Mouse (Mus musculus) gastrocnemius, postnatal 36 days (tissue): ENCODE data around the gene Rbm20. TPM values are rescaled to one million over a fixed set of nuclear protein-coding genes. Genes with fewer than 3 reads are reported as not detected.
"Not testable (repeated sequence)": the region's sequence is repeated elsewhere in the genome, so short reads cannot be mapped to it uniquely, and the experiment has no call there.

Source experiments
- DNase-seq, 2 experiments: peaks; one replicate each; pipeline ENCODE4 v3.0.0; 2022
- intact Hi-C: fragments of 180-260 bp; cut with DNase I; formaldehyde crosslinking; loops from one replicate; pipeline ENCODE4 v1.15.1; 2025
- total RNA-seq, 2 experiments: library from RNA; stranded (reverse); gene quantifications; 2 replicates each; pipeline ENCODE4 v1.2.3; 2021

Rbm20 gene
- total RNA-seq, 2 experiments from 2014 or later: 73.8 to 83.8 TPM

GRCm38 (mm10) chr19:53801789-53802683 is 124.9 kb downstream of the Rbm20 start:
- DNase-seq: no peak
- intact Hi-C loops: loop anchor here (1.0 kb wide), 1 partner anchor 41 kb away; no protein-coding TSS in a partner anchor

- intact Hi-C loops: no loop called here
These were observed 126.8 kb downstream of the Rbm20 start for GRCm38 (mm10) chr19:53803954-53804353.

GRCm38 (mm10) chr19:53805063-53805462 is 128.0 kb downstream of the Rbm20 start:
- no peak for DNase-seq
- intact Hi-C loops: no loop called here

More at GRCm38 (mm10) chr19:53803954-53804353, 126.8 kb downstream of the Rbm20 start:
- no peak for DNase-seq

GRCm38 (mm10) chr19:53806126-53806525 is 129.0 kb downstream of the Rbm20 start:
- DNase-seq: no peak
- intact Hi-C loops: no loop called here

- intact Hi-C loops, DNase-seq: not testable (repeated sequence)
These were observed 129.6 kb downstream of the Rbm20 start for GRCm38 (mm10) chr19:53806526-53807275.

- no peak for DNase-seq
- intact Hi-C loops: no loop called here
These were observed 130.2 kb downstream of the Rbm20 start for GRCm38 (mm10) chr19:53807276-53807801.

- intact Hi-C loops: no loop called here
- DNase-seq: no peak
These were observed 131.1 kb downstream of the Rbm20 start for GRCm38 (mm10) chr19:53808041-53808777.

GRCm38 (mm10) chr19:53809185-53809861 is 132.2 kb downstream of the Rbm20 start:
- intact Hi-C loops: no loop called here
- no peak for DNase-seq

GRCm38 (mm10) chr19:53810024-53810423 is 132.9 kb downstream of the Rbm20 start:
- no peak for DNase-seq
- intact Hi-C loops: no loop called here

GRCm38 (mm10) chr19:53810584-53810983 is 133.5 kb downstream of the Rbm20 start:
- intact Hi-C loops: no loop called here
- no peak for DNase-seq

- no peak for DNase-seq
- intact Hi-C loops: no loop called here
These were observed 136.5 kb downstream of the Rbm20 start for GRCm38 (mm10) chr19:53813576-53813975.

- intact Hi-C loops: no loop called here
- DNase-seq: no peak
These were observed 138.6 kb downstream of the Rbm20 start for GRCm38 (mm10) chr19:53815714-53816113.

- intact Hi-C loops: no loop called here
- no peak for DNase-seq
These were observed 139.1 kb downstream of the Rbm20 start for GRCm38 (mm10) chr19:53816242-53816641.

GRCm38 (mm10) chr19:53819299-53819698 is 142.2 kb downstream of the Rbm20 start:
- intact Hi-C loops: no loop called here
- no peak for DNase-seq

GRCm38 (mm10) chr19:53821241-53822120 is 144.4 kb downstream of the Rbm20 start:
- DNase-seq: no peak

GRCm38 (mm10) chr19:53823847-53824246 is 146.7 kb downstream of the Rbm20 start:
- DNase-seq: no peak
- intact Hi-C loops: loop anchor here (5.0 to 10.0 kb wide), 2 partner anchors 57 to 169 kb away; no protein-coding TSS in a partner anchor

More at GRCm38 (mm10) chr19:53821241-53822120, 144.4 kb downstream of the Rbm20 start:
- intact Hi-C loops: loop anchor here (5.0 to 10.0 kb wide), 2 partner anchors 54 to 167 kb away; no protein-coding TSS in a partner anchor

- intact Hi-C loops: loop anchor here (5.0 to 10.0 kb wide), 2 partner anchors 58 to 170 kb away; no protein-coding TSS in a partner anchor
- no peak for DNase-seq
These were observed 148.0 kb downstream of the Rbm20 start for GRCm38 (mm10) chr19:53824872-53825680.

- intact Hi-C loops: loop anchor here (10.0 kb wide), 1 partner anchor 175 kb away; no protein-coding TSS in a partner anchor
- no peak for DNase-seq
These were observed 152.9 kb downstream of the Rbm20 start for GRCm38 (mm10) chr19:53829990-53830389.
